Mouse (Mus musculus): ENCODE measurements around the gene Uevld. TPM values are rescaled to one million over a fixed set of nuclear protein-coding genes. Genes with fewer than 3 reads are reported as not detected.
A peak's percentile ranks its signal among the peaks of the same experiment; 100 is the strongest.

Uevld gene
- polyA plus RNA-seq (2012; rRNA removed) (2.8 and 3.9 TPM in 2 replicates), polyA plus RNA-seq (2014; fragmentation: Nextera tagmentation; extraction: Ambion mirVana) (5.8 and 6.4 TPM in 2 replicates)

GRCm38 (mm10) chr7:46957831-46958691, at the start of gene Uevld:
TSS of gene Uevld (minus strand) at chr7:46958527.
- under 1% methylated on average over 51 of the region's 51 CpGs for WGBS (ENCODE audit: insufficient replicate concordance)
- H3K36me3 ChIP-seq (replicated peaks; ENCODE audit: control insufficient read depth, insufficient read depth, low read depth), result peaks cover 8% of the 10 kb centered on the region
- H3K9me3 ChIP-seq (ENCODE audit: control insufficient read depth, low read length), result no peaks in the 10 kb centered on the region
- no peaks in the 10 kb centered on the region; the same call in 1 of the 2 replicates for H3K27me3 ChIP-seq (ENCODE audit: control insufficient read depth, insufficient read depth, low read length)
- DNase-seq (ENCODE audit: low read depth in 3 of 3, low spot score in 3 of 3) (peak; percentile 91 to 92 (median 91)), ATAC-seq (ENCODE audit: insufficient read depth) (peak; percentile 97)
- no peak for TF ChIP-seq EP300 (IDR thresholded peaks at IDR 0.05; ENCODE audit: low read depth)
- TF ChIP-seq CTCF (IDR thresholded peaks at IDR 0.05; ENCODE audit: low read depth), result peak; percentile 48
- H3K4me1 ChIP-seq (replicated peaks; ENCODE audit: control insufficient read depth in 2 of 2, insufficient read depth in 2 of 2, low read length in 1 of 2), result peaks cover 10% of the 10 kb centered on the region in 2 experiments
- peak within 1 kb of the TSS; percentile 93 for H3K4me2 ChIP-seq (ENCODE audit: low read depth)
- H3K9ac ChIP-seq (replicated peaks), result peak within 1 kb of the TSS; percentile 93
- peak within 1 kb of the TSS; percentile 75 to 96 for H3K4me3 ChIP-seq (ENCODE audit: insufficient read depth in 1 of 2, low read depth in 2 of 2, low read length in 2 of 2)
- H3K27ac ChIP-seq, result peak within 1 kb of the TSS; percentile 56

GRCm38 (mm10) chr7:47007818-47008167, 49.5 kb upstream of the Uevld start:
- Histone ChIP-seq H3K27ac (peak overlapping the region; percentile 93), H3K9me3 (ENCODE audit: control insufficient read depth, low read length) (no peaks in the 10 kb centered on the region), H3K4me2 (ENCODE audit: low read depth) (peak overlapping the region; percentile 98), H3K4me1 (replicated peaks; ENCODE audit: control insufficient read depth in 2 of 2, insufficient read depth in 2 of 2, low read length in 1 of 2) (peaks cover 16 to 29% of the 10 kb centered on the region in 2 experiments), H3K36me3 (replicated peaks; ENCODE audit: control insufficient read depth, insufficient read depth, low read depth) (no peaks in the 10 kb centered on the region), H3K4me3 (ENCODE audit: insufficient read depth in 1 of 2, low read depth in 2 of 2, low read length in 2 of 2) (peak overlapping the region; percentile 81 to 93), H3K9ac (replicated peaks) (peak overlapping the region; percentile 87), H3K27me3 (ENCODE audit: control insufficient read depth, insufficient read depth, low read length) (no peaks in the 10 kb centered on the region)
- WGBS (ENCODE audit: insufficient replicate concordance), result 0% methylated on average over 25 of the region's 25 CpGs
- TF ChIP-seq CTCF (IDR thresholded peaks at IDR 0.05; ENCODE audit: low read depth) (peak; percentile 85), EP300 (IDR thresholded peaks at IDR 0.05; ENCODE audit: low read depth) (no peak; the same call in 1 of the 2 replicates)
- peak; percentile 74 for ATAC-seq (ENCODE audit: insufficient read depth)
- peak; percentile 62 to 73 (median 62) for DNase-seq (ENCODE audit: low read depth in 3 of 3, low spot score in 3 of 3)

- TF ChIP-seq EP300 (IDR thresholded peaks at IDR 0.05; ENCODE audit: low read depth), result no peak
- H3K36me3 ChIP-seq (replicated peaks; ENCODE audit: control insufficient read depth, insufficient read depth, low read depth), result no peaks in the 10 kb centered on the region
- ATAC-seq (ENCODE audit: insufficient read depth), result no peak
- H3K4me3 ChIP-seq (ENCODE audit: insufficient read depth in 1 of 2, low read depth in 2 of 2, low read length in 2 of 2), result peak overlapping the region; percentile 81 to 93
- DNase-seq (ENCODE audit: low read depth in 3 of 3, low spot score in 3 of 3), result peak in 1 of 3 experiments; percentile 37
- no peaks in the 10 kb centered on the region for H3K9me3 ChIP-seq (ENCODE audit: control insufficient read depth, low read length)
- H3K4me1 ChIP-seq (replicated peaks; ENCODE audit: control insufficient read depth in 2 of 2, insufficient read depth in 2 of 2, low read length in 1 of 2), result peaks cover 16 to 29% of the 10 kb centered on the region in 2 experiments
- peak overlapping the region; percentile 93 for H3K27ac ChIP-seq
- H3K9ac ChIP-seq (replicated peaks), result peak overlapping the region; percentile 87
- peak overlapping the region; percentile 98 for H3K4me2 ChIP-seq (ENCODE audit: low read depth)
- H3K27me3 ChIP-seq (ENCODE audit: control insufficient read depth, insufficient read depth, low read length), result no peaks in the 10 kb centered on the region
- WGBS (ENCODE audit: insufficient replicate concordance), result 12% methylated on average over 21 of the region's 21 CpGs
Observed at GRCm38 (mm10) chr7:47007109-47007780, 48.9 kb upstream of the Uevld start.

- H3K4me2 ChIP-seq (ENCODE audit: low read depth), result no peak overlapping the region
- ATAC-seq (ENCODE audit: insufficient read depth) (no peak), DNase-seq (ENCODE audit: low read depth in 3 of 3, low spot score in 3 of 3) (no peak)
- no peaks in the 10 kb centered on the region for H3K27me3 ChIP-seq (ENCODE audit: control insufficient read depth, insufficient read depth, low read length)
- no peak overlapping the region for H3K27ac ChIP-seq
- TF ChIP-seq CTCF (IDR thresholded peaks at IDR 0.05; ENCODE audit: low read depth) (no peak), EP300 (IDR thresholded peaks at IDR 0.05; ENCODE audit: low read depth) (no peak)
- H3K9ac ChIP-seq (replicated peaks), result no peak overlapping the region
- no peaks in the 10 kb centered on the region for H3K9me3 ChIP-seq (ENCODE audit: control insufficient read depth, low read length)
- 71% methylated on average over 3 of the region's 3 CpGs for WGBS (ENCODE audit: insufficient replicate concordance)
- H3K36me3 ChIP-seq (replicated peaks; ENCODE audit: control insufficient read depth, insufficient read depth, low read depth), result peaks cover 3% of the 10 kb centered on the region
- H3K4me3 ChIP-seq (ENCODE audit: insufficient read depth in 1 of 2, low read depth in 2 of 2, low read length in 2 of 2), result no peak overlapping the region
- H3K4me1 ChIP-seq (replicated peaks; ENCODE audit: control insufficient read depth in 2 of 2, insufficient read depth in 2 of 2, low read length in 1 of 2), result peaks cover 22 to 40% of the 10 kb centered on the region in 2 experiments
Observed at GRCm38 (mm10) chr7:47003411-47004115, 45.2 kb upstream of the Uevld start.

Data from liver, embryonic 14.5 days (tissue).